Mouse (Mus musculus) CD4-positive, CD25-positive, alpha-beta regulatory T cell, adult 2 months (primary cell): ENCODE results near the gene Psmg1.
"Not testable (repeated sequence)": the region's sequence is repeated elsewhere in the genome, so short reads cannot be mapped to it uniquely, and the experiment has no call there.

Experiments
- DNase-seq: peaks from one replicate; pipeline ENCODE4 v3.0.0-alpha.2; 2012; ENCODE audit warnings: low read depth, low spot score

Gene Psmg1

DNA sequence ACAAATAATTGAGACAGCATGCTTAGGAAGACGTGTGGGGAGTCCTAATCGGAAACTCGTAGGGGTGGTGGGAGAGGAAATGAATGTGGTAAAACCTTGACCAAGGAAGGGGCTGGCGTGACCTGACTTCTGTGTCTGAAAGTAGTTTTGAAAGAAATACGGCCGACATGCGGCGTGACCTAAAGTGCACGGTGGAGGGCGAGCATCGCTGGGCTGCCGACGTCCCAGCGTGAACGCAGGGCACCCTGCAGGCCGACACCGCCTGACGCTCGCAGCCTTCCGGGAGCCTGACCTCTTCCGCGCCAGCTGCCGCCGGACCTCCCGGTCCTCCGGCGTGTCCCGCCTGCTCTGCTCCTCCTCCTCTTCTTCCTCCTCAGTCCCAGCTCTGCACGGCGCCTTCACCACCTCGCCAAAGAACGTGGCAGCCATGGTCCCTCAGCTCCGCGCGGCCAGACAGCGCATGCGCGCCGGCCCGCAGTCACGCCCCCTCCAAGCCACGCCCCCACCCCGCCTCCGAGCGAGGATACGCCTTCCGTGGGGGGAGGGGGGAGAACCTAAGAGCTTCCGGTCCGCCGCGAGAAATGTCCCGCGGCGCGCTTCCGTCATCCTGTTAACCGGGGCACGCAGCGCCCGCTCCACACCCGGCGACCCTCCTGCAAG lies at the start of gene Psmg1:
Gene Psmg1 (minus strand): TSS at position 499 of the 660 bp plus-strand sequence.
- DNase-seq = peak; percentile 97

DNA sequence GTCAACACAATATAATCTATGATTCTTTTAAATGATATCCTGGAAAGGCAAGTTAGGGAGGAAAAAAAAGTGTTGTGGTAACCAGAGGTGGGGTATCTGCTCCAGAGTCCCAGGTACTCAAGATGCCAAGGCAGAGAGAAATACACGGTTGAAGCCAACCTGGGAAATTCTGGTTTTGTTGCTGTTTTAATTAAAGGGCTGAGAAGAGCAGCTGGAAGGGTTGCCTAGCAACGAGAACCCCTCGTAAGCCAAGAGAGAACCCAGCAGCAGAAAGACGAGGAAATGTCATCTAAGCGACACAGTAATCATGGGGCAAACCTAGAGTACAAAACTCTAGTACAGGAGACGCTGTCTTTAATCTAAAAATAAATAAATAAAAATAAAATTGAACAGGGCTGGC lies 48.8 kb upstream of the Psmg1 start:
- no peak for DNase-seq

- no peak for DNase-seq
These were observed 43.7 kb upstream of the Psmg1 start for GRCm38 (mm10) chr16:96034473-96034872.

GRCm38 (mm10) chr16:96032368-96033043 lies 41.7 kb upstream of the Psmg1 start:
- peak; percentile 10 for DNase-seq

DNA sequence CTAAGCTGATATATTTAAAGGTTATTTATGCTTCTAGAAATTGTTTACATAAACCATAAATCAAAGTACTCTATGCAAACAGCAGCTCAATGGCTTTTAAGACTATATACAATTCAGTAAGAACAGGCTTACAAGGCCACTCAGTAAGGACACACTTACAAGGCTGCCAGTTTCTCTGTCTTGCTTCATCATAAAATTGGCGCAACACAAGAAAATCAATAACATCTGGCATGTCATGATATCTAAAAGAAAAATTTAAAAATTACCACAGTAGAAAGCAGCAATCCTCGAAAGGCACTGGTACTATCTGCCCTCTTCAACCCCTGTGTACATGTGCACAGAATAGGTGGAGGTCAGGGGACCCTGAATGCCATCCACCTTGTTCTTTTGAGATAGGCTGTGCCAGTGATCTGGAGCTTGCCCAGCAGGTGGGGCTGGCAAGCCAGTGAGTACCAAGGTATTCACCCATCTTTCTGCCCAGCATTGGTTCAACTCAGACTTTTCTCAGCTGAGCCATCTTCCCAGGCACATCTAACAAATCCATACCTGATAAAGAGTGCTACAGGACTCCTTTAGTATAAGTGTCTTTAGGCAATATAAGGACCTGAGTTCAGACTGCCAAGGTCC lies 39.8 kb upstream of the Psmg1 start:
- DNase-seq = peak; percentile 50

- DNase-seq = no peak
These were observed 35.5 kb upstream of the Psmg1 start for GRCm38 (mm10) chr16:96026256-96026655.

GRCm38 (mm10) chr16:96025244-96025643 lies 34.5 kb upstream of the Psmg1 start:
- DNase-seq = no peak

- no peak for DNase-seq
These were observed 30.3 kb upstream of the Psmg1 start for GRCm38 (mm10) chr16:96021045-96021444.

GRCm38 (mm10) chr16:96009124-96009523 lies 18.4 kb upstream of the Psmg1 start:
- DNase-seq = not testable (repeated sequence)

DNA sequence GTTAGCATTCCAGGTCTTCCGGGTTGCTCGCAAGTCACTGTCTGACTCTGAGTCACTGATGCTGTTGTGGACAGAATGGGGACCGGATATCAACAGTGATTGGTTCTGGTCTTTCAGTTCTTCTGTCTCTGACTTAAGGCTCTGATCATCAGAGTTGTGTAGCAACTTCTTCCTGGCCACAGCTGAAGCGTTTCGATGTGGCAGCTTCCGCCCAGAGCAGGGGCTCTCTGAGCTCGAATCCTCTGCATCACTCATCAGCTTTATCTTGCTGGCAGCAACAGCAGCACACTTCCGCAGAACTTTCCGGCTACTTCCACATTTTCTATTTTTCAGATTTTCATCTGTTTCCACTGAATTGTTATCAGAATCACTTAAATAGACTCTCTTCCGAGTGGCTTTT lies 13.5 kb upstream of the Psmg1 start:
- DNase-seq = not testable (repeated sequence)

DNA sequence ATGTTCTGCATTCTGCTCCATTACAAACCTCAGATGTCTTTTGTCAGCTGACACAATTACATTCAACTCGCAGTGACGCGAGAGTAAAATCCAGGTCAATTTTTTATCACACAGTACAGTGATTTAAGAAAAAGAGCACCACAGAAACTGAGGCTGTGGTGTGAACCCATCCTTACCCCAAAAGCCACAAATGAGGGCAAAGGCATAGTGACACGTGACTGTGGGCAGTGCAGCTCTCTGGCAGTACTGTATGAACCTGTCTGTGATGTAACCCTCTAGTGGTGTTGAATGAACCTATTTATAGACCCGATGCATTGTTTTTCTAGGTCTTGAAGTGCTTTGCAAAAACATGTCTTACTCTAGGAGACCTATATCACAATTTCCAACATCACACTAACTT lies 8.5 kb upstream of the Psmg1 start:
- DNase-seq = peak; percentile 63

DNA sequence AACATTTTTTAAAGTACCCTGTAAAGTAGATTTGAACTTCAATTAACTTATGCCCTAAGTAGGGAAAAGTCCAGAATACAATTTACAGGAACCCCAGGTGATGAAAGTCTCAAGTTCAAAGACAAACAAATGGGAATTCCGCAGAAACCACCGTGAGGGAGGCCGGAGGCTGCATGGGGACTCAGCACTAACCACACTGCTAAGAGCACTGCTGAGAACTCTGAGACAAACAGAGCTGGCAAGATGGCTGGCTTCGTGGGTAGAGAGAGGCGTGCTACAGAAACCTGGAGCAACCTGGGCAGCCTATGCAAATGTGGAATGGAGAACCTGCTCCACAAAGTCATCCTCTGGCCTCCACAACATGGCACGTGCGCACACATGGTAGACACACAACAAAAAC lies 5.4 kb upstream of the Psmg1 start:
- DNase-seq = no peak

GRCm38 (mm10) chr16:95994576-95994975 lies 3.8 kb upstream of the Psmg1 start:
- DNase-seq = not testable (repeated sequence)

DNA sequence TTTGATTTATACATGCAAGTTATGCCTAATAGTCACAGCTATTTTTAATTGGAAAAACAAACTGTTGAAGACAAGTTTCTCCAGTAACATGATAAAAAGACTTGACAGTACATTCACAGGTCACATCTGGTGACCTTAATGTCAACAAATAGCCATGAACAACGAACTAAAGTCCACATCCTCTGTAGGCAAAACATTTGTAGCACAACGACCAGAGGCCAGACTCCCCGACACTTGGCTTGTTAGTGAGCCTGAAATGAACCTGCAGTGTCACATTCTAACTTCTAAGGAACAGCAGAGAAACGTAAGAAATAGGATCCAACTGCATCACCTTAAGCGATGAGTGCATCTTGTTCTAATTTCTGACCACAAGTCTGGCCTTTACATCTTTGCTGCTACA lies 1.8 kb upstream of the Psmg1 start:
- no peak for DNase-seq

DNA sequence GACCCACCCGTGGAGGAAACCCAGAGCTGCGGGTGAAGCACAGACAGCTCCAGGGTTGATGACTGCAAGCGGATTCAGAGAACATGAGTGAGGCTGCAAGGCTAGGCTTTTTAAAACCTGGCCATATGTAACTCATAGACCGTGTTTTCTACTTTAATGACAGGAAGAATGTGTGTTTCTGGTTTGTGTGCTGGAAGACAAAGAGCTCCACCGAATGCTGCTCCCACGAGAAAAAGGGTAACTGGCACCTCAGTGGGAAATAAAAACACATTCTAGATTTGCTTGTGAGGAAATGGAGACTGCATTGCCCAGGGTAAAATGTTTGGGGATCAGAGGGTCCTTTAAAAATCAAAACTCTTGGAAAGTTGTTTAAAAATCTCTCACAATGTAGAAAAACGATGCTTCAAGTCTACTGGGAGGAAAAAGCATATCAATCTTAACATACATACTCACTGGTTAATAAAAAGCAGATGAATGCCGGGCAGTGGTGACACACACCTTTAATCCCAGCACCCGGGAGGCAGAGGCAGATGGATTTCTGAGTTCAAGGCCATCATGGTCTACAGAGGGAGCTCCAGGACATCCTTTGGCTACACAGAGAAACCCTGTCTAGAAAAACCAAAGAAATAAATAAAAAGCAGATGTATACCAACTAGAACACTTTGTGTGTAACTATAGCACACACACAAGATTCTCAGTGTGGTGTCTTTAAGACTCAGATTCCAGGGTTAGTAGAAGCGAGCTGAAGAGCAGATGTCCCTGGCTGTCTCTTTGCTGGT lies 551 bp upstream of the Psmg1 start:
- DNase-seq = peak; percentile 20

DNA sequence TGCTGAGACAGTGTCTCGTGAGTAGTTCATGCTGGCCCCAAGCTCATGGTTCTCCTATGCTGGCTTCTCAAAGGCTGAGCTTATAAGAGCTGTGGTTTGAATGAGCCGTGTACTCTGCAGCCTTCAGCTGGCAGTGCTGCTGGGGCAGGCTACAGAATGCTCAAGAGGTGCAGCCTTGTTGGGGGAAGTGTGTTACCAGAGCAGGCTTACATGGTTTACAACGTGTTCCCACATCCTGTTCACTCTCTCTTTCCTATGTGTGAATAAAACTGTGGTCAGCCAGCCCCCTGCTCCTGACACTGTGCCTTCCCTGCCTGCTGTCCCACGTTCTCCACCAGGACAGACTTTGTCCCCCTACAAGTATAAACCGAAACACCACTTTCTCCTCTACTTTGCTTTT lies 5.8 kb downstream of the Psmg1 start:
- DNase-seq = peak; percentile 51

- peak; percentile 69 for DNase-seq
These were observed 7.2 kb downstream of the Psmg1 start for GRCm38 (mm10) chr16:95983601-95984000.

GRCm38 (mm10) chr16:95970841-95971240 lies 19.9 kb downstream of the Psmg1 start:
- no peak for DNase-seq

DNA sequence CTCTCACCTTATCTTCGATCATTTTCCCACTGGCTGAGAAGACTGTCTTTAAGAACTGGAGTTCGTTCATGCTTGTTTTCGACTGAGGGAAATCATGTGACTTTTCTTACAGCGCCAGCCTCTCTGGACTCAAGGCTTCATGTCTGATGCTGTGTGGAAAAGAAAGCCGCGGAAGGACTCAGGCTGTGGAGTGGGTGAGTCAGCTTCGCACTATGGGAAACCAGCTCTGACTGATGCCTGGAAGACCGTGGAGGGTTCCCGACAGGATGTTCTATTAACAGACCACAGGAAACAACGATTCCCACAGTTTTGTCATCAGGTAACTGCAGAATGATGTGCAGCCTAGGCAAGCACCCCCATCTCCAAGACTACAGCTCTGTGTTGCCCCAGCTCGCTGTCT lies 23.3 kb downstream of the Psmg1 start:
- DNase-seq = no peak

DNA sequence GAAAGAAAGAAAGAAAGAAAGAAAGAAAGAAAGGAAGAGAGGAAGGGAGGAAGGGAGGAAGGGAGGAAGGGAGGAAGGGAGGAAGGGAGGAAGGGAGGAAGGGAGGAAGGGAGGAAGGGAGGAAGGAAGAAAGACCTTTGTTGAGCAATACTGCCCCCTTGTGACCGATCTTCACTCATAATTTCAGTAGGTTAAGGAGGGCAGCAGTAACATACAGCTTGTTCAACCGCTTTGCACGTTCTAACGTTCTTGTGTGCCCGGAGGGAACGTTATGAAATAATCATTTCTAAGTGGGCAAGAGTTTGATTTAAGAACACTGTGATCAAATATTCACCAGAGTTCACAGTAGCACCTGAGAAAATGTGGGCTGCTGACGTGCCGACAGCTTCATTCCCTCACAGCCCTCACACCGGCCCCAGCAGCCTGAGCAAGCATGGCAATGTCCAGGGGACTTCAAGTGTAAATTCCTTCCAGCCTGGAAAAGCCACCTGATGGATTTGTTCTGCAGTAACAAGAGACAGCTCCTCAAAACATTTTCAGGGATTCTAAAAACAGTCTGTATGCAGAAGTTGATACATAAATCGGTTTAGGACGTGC lies 26.2 kb downstream of the Psmg1 start:
- DNase-seq = peak; percentile 76

- not testable (repeated sequence) for DNase-seq
These were observed 29.3 kb downstream of the Psmg1 start for GRCm38 (mm10) chr16:95961484-95961883.

DNA sequence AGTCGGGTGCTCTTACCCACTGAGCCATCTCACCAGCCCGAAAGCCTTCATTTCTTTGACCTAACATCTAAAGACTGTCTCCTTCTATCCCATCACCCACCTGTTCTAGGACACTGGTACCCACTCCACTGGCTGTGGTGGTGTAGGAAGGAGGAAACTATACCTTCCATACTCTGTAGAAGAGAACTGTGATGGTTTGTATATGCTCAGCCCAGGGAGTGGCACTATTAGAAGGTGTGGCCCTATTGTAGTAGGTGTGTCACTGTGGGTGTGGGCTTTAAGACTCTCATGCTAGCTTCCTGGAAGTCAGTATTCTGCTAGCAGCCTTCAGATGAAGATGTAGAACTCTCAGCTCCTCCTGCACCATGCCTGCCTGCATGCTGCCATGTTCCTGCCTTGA lies 30.1 kb downstream of the Psmg1 start:
- DNase-seq = not testable (repeated sequence)
